Mouse (Mus musculus) forebrain, postnatal 0 days (tissue): ENCODE data around the gene Serping1. TPM values are rescaled to one million over a fixed set of nuclear protein-coding genes. Genes with fewer than 3 reads are reported as not detected.
A peak's percentile ranks its signal among the peaks of the same experiment; 100 is the strongest.

Experiments
- ATAC-seq: fragments of 200-750 bp; cut with Nextera tagmentation; 2 replicates; pipeline ENCODE4 v1.8.0; 2017; ENCODE audit warnings: mild to moderate bottlenecking, moderate library complexity
- DNase-seq: peaks from one replicate; pipeline ENCODE4 v3.0.0-alpha.2; 2015
- H3K27ac ChIP-seq: fragments of 300-500 bp; sonication (generic); 2 replicates; pipeline ENCODE4 v1.5.1; 2014; ENCODE audit warnings: low read depth, mild to moderate bottlenecking, antibody characterized with exemption, low read length, moderate library complexity, mixed read lengths
- H3K27me3 ChIP-seq: fragments of 300-500 bp; sonication (generic); 2 replicates; pipeline ENCODE4 v1.6.1; 2014; ENCODE audit warnings: mild to moderate bottlenecking, low read length, mixed read lengths; ENCODE audit not compliant: insufficient read depth
- H3K36me3 ChIP-seq: fragments of 300-500 bp; sonication (generic); 2 replicates; pipeline ENCODE4 v1.6.1; 2014; ENCODE audit warnings: mild to moderate bottlenecking, moderate library complexity; ENCODE audit not compliant: insufficient read depth
- H3K4me1 ChIP-seq: fragments of 300-500 bp; sonication (generic); 2 replicates; pipeline ENCODE4 v1.6.1; 2014; ENCODE audit warnings: antibody characterized with exemption; ENCODE audit not compliant: insufficient read depth
- H3K4me2 ChIP-seq: fragments of 300-500 bp; sonication (generic); 2 replicates; pipeline ENCODE4 v1.6.1; 2014; ENCODE audit warnings: low read depth, mild to moderate bottlenecking, moderate library complexity
- H3K4me3 ChIP-seq: fragments of 300-500 bp; sonication (generic); 2 replicates; pipeline ENCODE4 v1.5.1; 2014; ENCODE audit warnings: low read depth, low read length, mixed read lengths
- H3K9ac ChIP-seq: fragments of 300-500 bp; sonication (generic); 2 replicates; pipeline ENCODE4 v1.6.1; 2014; ENCODE audit warnings: mild to moderate bottlenecking
- H3K9me3 ChIP-seq: fragments of 300-500 bp; sonication (generic); 2 replicates; pipeline ENCODE4 v1.6.1; 2016; ENCODE audit warnings: low read length
- CTCF ChIP-seq: sonication (generic); IDR thresholded peaks from 2 replicates; pipeline ENCODE4 v1.5.1; 2016; ENCODE audit warnings: antibody characterized with exemption, control low read depth, low read depth
- WGBS: fragments of 180-500 bp; shearing (Covaris S2); extraction: QIAGEN DNeasy Blood & Tissue Kit; methylation state at CpG from one replicate; pipeline ENCODE4 v1.1.7; 2014; 5-methylcytosine and 5-hydroxymethylcytosine counted together
- polyA plus RNA-seq: library from polyadenylated mRNA; unstranded; fragments of >200 nt; fragmentation: Nextera tagmentation; extraction: Ambion mirVana; gene quantifications from 2 replicates; pipeline ENCODE4 v1.2.1, GENCODE M21; 2015
- total RNA-seq: library from RNA; depleted of rRNA; stranded (reverse); fragments of >200 nt; gene quantifications from 2 replicates; pipeline ENCODE4 v1.2.3, GENCODE M21; 2014

Serping1 gene
- total and polyA plus RNA-seq, 2 experiments from 2014 or later = 19.2 to 24.8 TPM

DNA sequence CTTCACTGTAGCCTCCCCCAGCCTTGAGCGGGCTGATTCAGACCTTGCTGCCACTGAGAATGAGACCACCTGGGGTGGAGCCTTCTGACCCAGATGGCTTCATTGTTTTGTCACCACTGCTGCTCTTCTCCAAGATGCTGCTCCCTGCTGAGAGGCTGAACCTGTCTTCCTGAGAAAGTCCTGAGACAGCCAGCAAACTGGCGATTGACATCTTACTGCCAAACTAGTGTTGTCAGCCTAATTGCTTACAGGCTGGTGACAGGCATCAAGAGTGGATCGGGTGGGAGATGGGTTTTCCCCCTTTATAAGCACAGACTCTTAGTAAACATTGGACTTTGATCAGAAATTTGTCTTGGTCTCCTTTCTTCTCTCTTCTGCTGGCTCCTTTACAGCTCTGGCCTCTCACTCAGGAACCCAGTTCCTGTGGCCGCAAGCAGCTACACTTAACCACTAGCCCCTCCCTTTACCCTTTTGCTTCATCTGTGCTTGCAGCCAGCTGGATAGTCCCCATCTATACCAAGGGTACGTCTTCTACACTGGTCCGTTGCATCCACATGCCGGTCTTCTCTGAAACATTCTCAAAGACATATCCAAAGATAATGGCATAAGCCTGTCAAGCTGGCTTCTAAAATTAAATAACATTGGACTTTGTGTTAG is 18.1 kb downstream of the Serping1 start:
- TF ChIP-seq CTCF = no peak
- WGBS = 57% methylated on average over 7 of the region's 7 CpGs

GRCm38 (mm10) chr2:84756245-84756644 is 19.0 kb downstream of the Serping1 start:
- no peak for TF ChIP-seq CTCF
- DNase-seq (no peak), ATAC-seq (no peak)
- Histone ChIP-seq H3K27ac (no peak overlapping the region), H3K9ac (no peak overlapping the region), H3K9me3 (no peaks in the 10 kb centered on the region), H3K36me3 (no peaks in the 10 kb centered on the region), H3K4me2 (no peak overlapping the region), H3K4me1 (no peaks in the 10 kb centered on the region), H3K4me3 (no peak overlapping the region), H3K27me3 (no peaks in the 10 kb centered on the region)
- 89% methylated on average over 5 of the region's 5 CpGs for WGBS

More for the DNA sequence above, 18.1 kb downstream of the Serping1 start:
- Histone ChIP-seq H3K4me1 (no peaks in the 10 kb centered on the region), H3K4me2 (no peak overlapping the region), H3K27ac (no peak overlapping the region), H3K9ac (no peak overlapping the region), H3K27me3 (no peaks in the 10 kb centered on the region), H3K4me3 (no peak overlapping the region), H3K9me3 (no peaks in the 10 kb centered on the region), H3K36me3 (no peaks in the 10 kb centered on the region)
- DNase-seq (no peak), ATAC-seq (no peak)

DNA sequence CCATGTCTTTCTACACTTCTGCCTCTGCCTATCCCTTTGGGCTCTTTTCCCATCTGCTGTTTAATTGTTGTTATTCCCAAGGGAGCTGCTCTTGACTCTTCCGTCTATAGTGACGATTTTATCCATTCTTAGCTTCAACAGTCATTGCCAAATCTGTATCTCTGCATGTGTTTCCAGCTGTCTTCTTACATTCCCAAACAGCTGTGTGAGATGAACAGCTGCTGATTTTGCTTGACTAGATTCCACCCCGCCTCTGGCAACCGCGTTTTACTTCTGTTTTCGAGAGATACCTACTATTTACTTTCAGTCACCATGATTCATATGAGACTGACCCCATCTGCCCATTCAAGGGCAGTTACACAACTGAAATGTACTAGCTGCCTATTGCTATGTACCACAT is 25.1 kb downstream of the Serping1 start:
- ATAC-seq (no peak; the same call in 1 of the 2 replicates), DNase-seq (no peak)
- Histone ChIP-seq H3K4me1 (no peaks in the 10 kb centered on the region), H3K27ac (no peak overlapping the region), H3K9me3 (no peaks in the 10 kb centered on the region), H3K4me3 (no peak overlapping the region), H3K36me3 (no peaks in the 10 kb centered on the region), H3K9ac (no peak overlapping the region), H3K27me3 (no peaks in the 10 kb centered on the region), H3K4me2 (no peak overlapping the region)
- WGBS = 84% methylated on average over 6 of the region's 6 CpGs
- no peak for TF ChIP-seq CTCF

DNA sequence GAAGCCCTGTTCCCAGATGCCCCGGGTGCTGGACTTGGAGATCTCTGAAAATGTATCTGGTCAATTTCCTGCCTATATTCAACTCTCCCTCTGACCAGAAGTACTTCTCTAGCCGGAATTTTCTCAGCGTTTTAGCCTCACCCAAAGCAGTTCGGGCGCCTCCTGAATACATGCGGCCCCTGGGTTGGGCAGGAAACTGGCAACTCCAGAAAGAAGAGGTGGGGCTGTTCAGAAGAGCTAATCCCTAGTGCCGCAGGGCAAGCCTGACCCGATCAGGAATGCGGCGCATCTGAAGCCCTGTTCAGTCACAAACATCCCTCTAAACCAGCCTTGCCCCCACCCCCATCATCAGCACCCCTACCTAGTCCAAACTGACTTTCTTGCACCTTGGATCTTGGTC is 31.1 kb downstream of the Serping1 start:
- H3K27ac ChIP-seq = peak overlapping the region; percentile 71
- peak overlapping the region; percentile 94 for H3K4me3 ChIP-seq
- TF ChIP-seq CTCF = no peak
- H3K9ac ChIP-seq = peak overlapping the region; percentile 91
- DNase-seq (no peak), ATAC-seq (peak; percentile 13)
- no peaks in the 10 kb centered on the region for H3K27me3 ChIP-seq
- peak overlapping the region; percentile 92 for H3K4me2 ChIP-seq
- peaks cover 15% of the 10 kb centered on the region for H3K4me1 ChIP-seq
- no peaks in the 10 kb centered on the region for H3K9me3 ChIP-seq
- no peaks in the 10 kb centered on the region for H3K36me3 ChIP-seq
- 2% methylated on average over 10 of the region's 10 CpGs for WGBS

DNA sequence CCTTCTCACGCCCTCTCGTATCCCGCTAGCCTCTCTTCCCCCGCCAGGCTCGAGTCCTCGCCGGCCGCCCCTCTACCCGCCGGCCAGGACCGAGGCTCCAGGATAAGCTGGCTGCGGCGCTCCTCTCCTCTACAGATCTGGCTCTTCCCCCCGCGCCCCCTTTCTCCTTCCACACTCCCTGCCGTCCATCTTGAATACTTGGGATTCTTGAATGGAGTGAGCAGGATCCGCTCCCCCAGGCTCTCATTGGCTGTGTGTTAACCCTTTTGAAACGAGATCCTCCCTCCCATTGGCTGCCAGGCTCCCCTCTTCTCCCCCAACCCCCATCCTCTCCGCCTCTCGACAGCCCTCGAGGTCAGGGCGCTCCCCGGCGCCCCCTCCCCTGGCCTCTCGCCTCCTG is 31.7 kb downstream of the Serping1 start, which contains the start of gene Gm19426:
Gene Gm19426 (minus strand): TSS at position 95 of the 400 bp plus-strand sequence.
- Histone ChIP-seq H3K36me3 (no peaks in the 10 kb centered on the region), H3K4me1 (peaks cover 16% of the 10 kb centered on the region), H3K4me3 (peak within 1 kb of the TSS; percentile 94), H3K9me3 (no peaks in the 10 kb centered on the region), H3K4me2 (peak within 1 kb of the TSS; percentile 92), H3K27ac (peak within 1 kb of the TSS; percentile 96), H3K27me3 (no peaks in the 10 kb centered on the region), H3K9ac (peak within 1 kb of the TSS; percentile 91)
- ATAC-seq (peak; percentile 96), DNase-seq (peak; percentile 93)
- 0% methylated on average over 24 of the region's 25 CpGs for WGBS
- 0 out of 2 replicates have a peak, but pooled peaks have one; percentile 1 for TF ChIP-seq CTCF

- Histone ChIP-seq H3K36me3 (no peaks in the 10 kb centered on the region), H3K27me3 (no peaks in the 10 kb centered on the region), H3K9ac (peak overlapping the region; percentile 91), H3K27ac (peak overlapping the region; percentile 96), H3K4me3 (peak overlapping the region; percentile 94), H3K4me1 (peaks cover 22% of the 10 kb centered on the region), H3K9me3 (no peaks in the 10 kb centered on the region), H3K4me2 (peak overlapping the region; percentile 92)
- ATAC-seq = peak; percentile 59
- WGBS = 1% methylated on average over 24 of the region's 26 CpGs
- no peak for TF ChIP-seq CTCF
- DNase-seq = peak; percentile 73
These were observed 32.6 kb downstream of the Serping1 start for GRCm38 (mm10) chr2:84742451-84743283.
